Mouse (Mus musculus): Measurements from ENCODE around the gene Kat6b.

- no peak for TF ChIP-seq CTCF (IDR thresholded peaks at IDR 0.05; ENCODE audit: insufficient read depth, low read depth, low read length)
- TF ChIP-seq POLR2A (IDR thresholded peaks at IDR 0.05; ENCODE audit: insufficient read depth, low read depth, low read length) = no peak
Observed at GRCm38 (mm10) chr14:21691070-21691469, 209.8 kb downstream of the Kat6b start.
